Mouse (Mus musculus): ENCODE measurements around the gene Ssxb2.
"Not testable (repeated sequence)": the region's sequence is repeated elsewhere in the genome, so short reads cannot be mapped to it uniquely, and the experiment has no call there.

The Ssxb2 gene

DNA sequence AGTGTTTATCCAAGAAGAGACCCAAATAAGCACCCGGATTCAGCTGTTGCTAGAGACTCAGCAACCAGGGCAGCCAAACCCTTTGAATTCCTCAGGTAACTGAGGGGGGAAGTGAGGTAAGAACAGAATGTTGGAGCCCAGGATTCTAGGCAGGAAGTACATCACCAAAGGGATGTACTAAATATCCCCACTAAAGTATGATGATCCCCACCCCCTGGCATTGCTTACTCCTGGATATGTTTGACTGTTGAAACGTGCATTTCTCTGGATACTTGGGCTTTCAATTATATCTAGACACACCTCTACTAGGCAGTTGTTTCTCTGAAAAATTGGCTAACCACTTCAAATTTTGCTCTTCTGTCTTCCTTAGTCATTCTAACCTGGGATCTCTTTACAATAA lies at the start of gene Ssxb2:
Gene Ssxb2, minus strand, starts transcription at position 101 of the 400 bp plus-strand sequence.
- not testable (repeated sequence) for ATAC-seq (ENCODE audit: insufficient number of reproducible peaks, low FRiP score, low TSS enrichment)

DNA sequence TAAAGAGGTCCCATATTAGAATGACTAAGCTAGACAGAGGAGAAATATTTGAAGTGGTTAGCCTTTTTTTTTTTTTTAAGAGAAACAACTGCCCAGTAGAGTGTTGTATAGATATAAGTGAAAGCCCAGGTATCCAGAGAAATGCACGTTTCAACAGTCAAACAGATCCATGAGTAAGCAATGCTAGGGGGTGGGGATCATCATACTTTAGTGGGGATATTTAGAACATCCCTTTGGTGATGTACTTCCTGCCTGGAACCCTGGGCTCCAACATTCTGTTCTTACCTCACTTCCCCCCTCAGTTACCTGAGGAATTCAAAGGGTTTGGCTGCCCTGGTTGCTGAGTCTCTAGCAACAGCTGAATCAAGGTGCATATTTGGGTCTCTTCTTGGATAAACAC lies 48.5 kb downstream of the Ssxb2 start, which contains the start of gene Ssxb1:
Gene Ssxb1, plus strand, starts transcription at position 301 of the 400 bp plus-strand sequence.
- ATAC-seq (ENCODE audit: insufficient number of reproducible peaks, low FRiP score, low TSS enrichment): not testable (repeated sequence)

Measured in cerebellum, adult (tissue).